ENCODE assay signal across 8 mouse cellular contexts in the genomic region with DNA sequence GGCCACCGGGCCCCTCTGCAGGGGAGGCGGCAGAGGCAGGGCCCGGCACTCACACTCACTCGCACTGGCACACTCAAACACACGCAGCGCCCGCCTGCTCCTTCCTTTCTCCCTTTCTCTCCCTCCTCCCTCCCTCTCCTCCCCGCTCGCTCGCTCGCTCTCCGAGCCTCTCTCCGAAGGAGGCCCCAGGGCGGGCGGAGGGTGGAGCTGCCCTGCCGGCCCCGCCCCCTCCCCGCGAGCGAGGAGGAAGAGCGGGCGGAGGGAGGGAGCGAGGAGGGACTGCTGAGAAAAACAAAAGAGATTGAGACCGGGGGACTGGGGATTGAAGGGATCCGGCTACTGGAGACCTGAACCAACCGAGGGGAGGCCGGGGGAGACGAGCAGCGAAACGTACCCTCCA. TPM values are rescaled to one million over a fixed set of nuclear protein-coding genes. Genes with fewer than 3 reads are reported as not detected.
A peak's percentile ranks its signal among the peaks of the same experiment; 100 is the strongest.
DNase-seq lines count a peak whose midpoint lies in the region; ATAC-seq and TF ChIP-seq lines count a peak whose summit lies in the region.

No protein-coding gene starts in this region.

- under 1% methylated on average over 25 of the region's 30 CpGs for WGBS in intestine, postnatal 0 days
- 7% methylated on average over 20 of the region's 30 CpGs for WGBS in limb, embryonic 14.5 days
- under 1% methylated on average over 18 of the region's 30 CpGs for WGBS in midbrain, embryonic 16.5 days

- DNase-seq in layer of hippocampus, adult 11-12 months (ENCODE audit: low spot score) = peak; percentile 79
- no peak for DNase-seq in layer of hippocampus, adult 9-10 months (ENCODE audit: low spot score)
- DNase-seq in embryo, embryonic 11.5 days (ENCODE audit: low read depth, low spot score) = peak; percentile 89
- peak; percentile 85 to 92 for DNase-seq in gastrocnemius, postnatal 4 days (ENCODE audit: low spot score in 2 of 2)
- peak; percentile 89 for DNase-seq in limb, embryonic 14.5 days (ENCODE audit: low spot score)
- peak; percentile 80 to 89 for DNase-seq in spleen, postnatal 14 days (ENCODE audit: low spot score in 2 of 2)

- no peak for TF ChIP-seq CTCF in intestine, postnatal 0 days (IDR thresholded peaks at IDR 0.05; ENCODE audit: low read depth)

- TF ChIP-seq POLR2A in limb, embryonic 14.5 days (IDR thresholded peaks at IDR 0.05; ENCODE audit: borderline replicate concordance, extremely low read depth, insufficient read depth, insufficient read length) = peak; percentile 86; the same call in 1 of the 2 replicates

- H3K9me3 ChIP-seq in intestine, postnatal 0 days (ENCODE audit: control insufficient read depth) = no peaks in the 10 kb centered on the region
- H3K9me3 ChIP-seq in limb, embryonic 14.5 days (ENCODE audit: control insufficient read depth, low read length) = no peaks in the 10 kb centered on the region
- no peaks in the 10 kb centered on the region for H3K9me3 ChIP-seq in midbrain, embryonic 16.5 days (replicated peaks; ENCODE audit: control insufficient read depth, low read length, poor library complexity, severe bottlenecking)

- peak overlapping the region; percentile 83 for H3K9ac ChIP-seq in intestine, postnatal 0 days (ENCODE audit: low read depth, low read length)
- peak overlapping the region; percentile 92 for H3K9ac ChIP-seq in limb, embryonic 14.5 days (ENCODE audit: low read depth, low read length, severe bottlenecking)
- peak overlapping the region; percentile 76 for H3K9ac ChIP-seq in midbrain, embryonic 16.5 days (ENCODE audit: low read depth, low read length)

- peak overlapping the region; percentile 81 for H3K4me2 ChIP-seq in intestine, postnatal 0 days (replicated peaks; ENCODE audit: low read depth)
- peak overlapping the region; percentile 99 for H3K4me2 ChIP-seq in limb, embryonic 14.5 days (replicated peaks; ENCODE audit: low read depth, low read length, severe bottlenecking)
- peak overlapping the region; percentile 99 for H3K4me2 ChIP-seq in midbrain, embryonic 16.5 days (ENCODE audit: low read length)

- H3K4me1 ChIP-seq in intestine, postnatal 0 days (replicated peaks; ENCODE audit: control insufficient read depth, insufficient read depth, low read length) = peaks cover 20% of the 10 kb centered on the region
- H3K4me1 ChIP-seq in limb, embryonic 14.5 days (ENCODE audit: control insufficient read depth, insufficient read depth, low read length) = peaks cover 61% of the 10 kb centered on the region
- H3K4me1 ChIP-seq in midbrain, embryonic 16.5 days (ENCODE audit: control insufficient read depth, insufficient read depth, low read length) = peaks cover 74% of the 10 kb centered on the region

- H3K36me3 ChIP-seq in intestine, postnatal 0 days (ENCODE audit: control insufficient read depth, insufficient read depth) = peaks cover 21% of the 10 kb centered on the region
- peaks cover 29% of the 10 kb centered on the region for H3K36me3 ChIP-seq in limb, embryonic 14.5 days (ENCODE audit: control insufficient read depth, insufficient read depth, low read length)
- peaks cover 12% of the 10 kb centered on the region for H3K36me3 ChIP-seq in midbrain, embryonic 16.5 days (ENCODE audit: control insufficient read depth, insufficient read depth, low read length)

- H3K4me3 ChIP-seq in intestine, postnatal 0 days (ENCODE audit: low read depth, low read length) = peak overlapping the region; percentile 55
- peak overlapping the region; percentile 84 for H3K4me3 ChIP-seq in limb, embryonic 14.5 days (replicated peaks; ENCODE audit: low read length)
- H3K4me3 ChIP-seq in midbrain, embryonic 16.5 days (ENCODE audit: low read depth, low read length) = peak overlapping the region; percentile 75

- H3K27me3 ChIP-seq in intestine, postnatal 0 days (replicated peaks; ENCODE audit: control insufficient read depth, insufficient read depth, low read length) = no peaks in the 10 kb centered on the region
- H3K27me3 ChIP-seq in limb, embryonic 14.5 days (ENCODE audit: control insufficient read depth, insufficient read depth, low read length) = no peaks in the 10 kb centered on the region
- no peaks in the 10 kb centered on the region for H3K27me3 ChIP-seq in midbrain, embryonic 16.5 days (ENCODE audit: control insufficient read depth, insufficient read depth, low read depth, low read length)

- ATAC-seq in intestine, postnatal 0 days = peak; percentile 82
- peak; percentile 81 for ATAC-seq in limb, embryonic 14.5 days (ENCODE audit: low FRiP score, low read depth)
- ATAC-seq in midbrain, embryonic 16.5 days = peak; percentile 69

- H3K27ac ChIP-seq in intestine, postnatal 0 days (ENCODE audit: low read depth, low read length) = peak overlapping the region; percentile 79
- peak overlapping the region; percentile 88 for H3K27ac ChIP-seq in limb, embryonic 14.5 days (replicated peaks; ENCODE audit: low read depth, low read length)
- peak overlapping the region; percentile 92 for H3K27ac ChIP-seq in midbrain, embryonic 16.5 days (ENCODE audit: low read length)

RNA-seq across cellular contexts. Expression of gene Pprc1, which starts 5.2 kb away (rescaled TPM):
- total RNA-seq in gastrocnemius, postnatal 4 days (2021) = 10 to 100 TPM; 35.3 to 43.9 TPM
- 8.3 and 8.8 TPM in 2 replicates for polyA plus RNA-seq in intestine, postnatal 0 days (2015; fragmentation: Nextera tagmentation; extraction: Ambion mirVana)
- 61.5 and 76.4 TPM in 2 replicates for polyA plus RNA-seq in limb, embryonic 14.5 days (2012; rRNA removed)
- polyA plus RNA-seq in limb, embryonic 14.5 days (2014; fragmentation: Nextera tagmentation; extraction: Ambion mirVana) = 40.5 and 50.5 TPM in 2 replicates
- 19.9 and 20.0 TPM in 2 replicates for polyA plus RNA-seq in midbrain, embryonic 16.5 days (2015; fragmentation: Nextera tagmentation; extraction: Ambion mirVana)

RNA-seq across cellular contexts. Expression of gene Ldb1, which starts 5.5 kb away (rescaled TPM):
- 10 to 100 TPM; 75.3 to 85.3 TPM for total RNA-seq in gastrocnemius, postnatal 4 days (2021)
- polyA plus RNA-seq in intestine, postnatal 0 days (2015; fragmentation: Nextera tagmentation; extraction: Ambion mirVana) = 31.0 and 35.5 TPM in 2 replicates
- polyA plus RNA-seq in limb, embryonic 14.5 days (2012; rRNA removed) = 412 and 480 TPM in 2 replicates
- polyA plus RNA-seq in limb, embryonic 14.5 days (2014; fragmentation: Nextera tagmentation; extraction: Ambion mirVana) = 93.8 and 108 TPM in 2 replicates
- polyA plus RNA-seq in midbrain, embryonic 16.5 days (2015; fragmentation: Nextera tagmentation; extraction: Ambion mirVana) = 88.1 and 107 TPM in 2 replicates

RNA-seq across cellular contexts. Expression of gene Hps6, which starts 36.2 kb away (rescaled TPM):
- total RNA-seq in gastrocnemius, postnatal 4 days (2021) = 1 to 10 TPM; 4.9 to 5.5 TPM
- polyA plus RNA-seq in intestine, postnatal 0 days (2015; fragmentation: Nextera tagmentation; extraction: Ambion mirVana) = 5.3 and 5.4 TPM in 2 replicates
- 4.2 and 5.1 TPM in 2 replicates for polyA plus RNA-seq in limb, embryonic 14.5 days (2012; rRNA removed)
- 5.6 and 6.0 TPM in 2 replicates for polyA plus RNA-seq in limb, embryonic 14.5 days (2014; fragmentation: Nextera tagmentation; extraction: Ambion mirVana)
- 4.0 and 5.7 TPM in 2 replicates for polyA plus RNA-seq in midbrain, embryonic 16.5 days (2015; fragmentation: Nextera tagmentation; extraction: Ambion mirVana)

RNA-seq across cellular contexts. Expression of gene Nolc1, which starts 36.2 kb away (rescaled TPM):
- 10 to 100 TPM; 31.6 to 34.3 TPM for total RNA-seq in gastrocnemius, postnatal 4 days (2021)
- polyA plus RNA-seq in intestine, postnatal 0 days (2015; fragmentation: Nextera tagmentation; extraction: Ambion mirVana) = 22.2 and 25.1 TPM in 2 replicates
- polyA plus RNA-seq in limb, embryonic 14.5 days (2012; rRNA removed) = 40.5 and 64.1 TPM in 2 replicates
- polyA plus RNA-seq in limb, embryonic 14.5 days (2014; fragmentation: Nextera tagmentation; extraction: Ambion mirVana) = 73.5 and 74.7 TPM in 2 replicates
- 64.4 and 65.7 TPM in 2 replicates for polyA plus RNA-seq in midbrain, embryonic 16.5 days (2015; fragmentation: Nextera tagmentation; extraction: Ambion mirVana)

RNA-seq across cellular contexts. Expression of gene Armh3, which starts 41.2 kb away (rescaled TPM):
- 10 to 100 TPM; 16.0 to 19.0 TPM for total RNA-seq in gastrocnemius, postnatal 4 days (2021)
- 9.9 and 10.1 TPM in 2 replicates for polyA plus RNA-seq in intestine, postnatal 0 days (2015; fragmentation: Nextera tagmentation; extraction: Ambion mirVana)
- polyA plus RNA-seq in limb, embryonic 14.5 days (2012; rRNA removed) = 13.7 and 15.6 TPM in 2 replicates
- 13.6 and 15.7 TPM in 2 replicates for polyA plus RNA-seq in limb, embryonic 14.5 days (2014; fragmentation: Nextera tagmentation; extraction: Ambion mirVana)
- 23.4 and 25.6 TPM in 2 replicates for polyA plus RNA-seq in midbrain, embryonic 16.5 days (2015; fragmentation: Nextera tagmentation; extraction: Ambion mirVana)
